Mouse (Mus musculus): Measurements from ENCODE around the gene Cmip. TPM values are rescaled to one million over a fixed set of nuclear protein-coding genes. Genes with fewer than 3 reads are reported as not detected.

Cmip gene
- polyA plus RNA-seq, 1 experiment = 23.6 TPM

DNA sequence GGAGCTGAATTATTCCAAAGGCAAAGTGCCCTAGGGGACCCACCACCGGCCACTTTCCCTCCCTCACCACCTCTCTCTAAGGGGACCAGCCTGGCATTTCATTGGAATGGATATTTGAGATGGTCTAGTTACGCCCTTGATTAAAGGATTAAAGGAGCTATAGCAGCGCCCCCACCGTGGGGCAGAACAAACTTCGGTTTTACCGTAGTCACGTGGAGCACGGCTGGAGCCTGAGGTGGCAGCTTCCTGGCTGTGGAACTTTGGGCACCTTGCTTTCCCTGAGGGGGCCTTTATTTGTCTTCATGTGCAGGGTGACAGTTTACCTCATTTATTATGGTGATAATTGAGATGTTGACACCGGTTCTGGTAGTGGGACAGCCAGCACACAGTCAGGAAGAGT, 4.8 kb downstream of the Cmip start:
- Histone ChIP-seq H3K36me3 (ENCODE audit: control insufficient read depth, insufficient read depth) (no peaks in the 10 kb centered on the region), H3K27me3 (ENCODE audit: control insufficient read depth, insufficient read depth, insufficient read length) (no peaks in the 10 kb centered on the region), H3K79me2 (ENCODE audit: control insufficient read depth, insufficient read depth) (peaks cover 95% of the 10 kb centered on the region), H3ac (ENCODE audit: control insufficient read depth, insufficient read length) (no peak overlapping the region), H3K4me3 (no peak overlapping the region), H3K4me2 (ENCODE audit: low read depth) (peak overlapping the region; percentile 6)
- TF ChIP-seq POLR2AphosphoS2 (IDR thresholded peaks at IDR 0.05; ENCODE audit: insufficient read length, low read depth) = no peak
- no peak for TF ChIP-seq TCF12 (IDR thresholded peaks at IDR 0.05; ENCODE audit: insufficient read depth, poor library complexity, severe bottlenecking)
- TF ChIP-seq USF1 (IDR thresholded peaks at IDR 0.05; ENCODE audit: low read depth) = no peak

DNA sequence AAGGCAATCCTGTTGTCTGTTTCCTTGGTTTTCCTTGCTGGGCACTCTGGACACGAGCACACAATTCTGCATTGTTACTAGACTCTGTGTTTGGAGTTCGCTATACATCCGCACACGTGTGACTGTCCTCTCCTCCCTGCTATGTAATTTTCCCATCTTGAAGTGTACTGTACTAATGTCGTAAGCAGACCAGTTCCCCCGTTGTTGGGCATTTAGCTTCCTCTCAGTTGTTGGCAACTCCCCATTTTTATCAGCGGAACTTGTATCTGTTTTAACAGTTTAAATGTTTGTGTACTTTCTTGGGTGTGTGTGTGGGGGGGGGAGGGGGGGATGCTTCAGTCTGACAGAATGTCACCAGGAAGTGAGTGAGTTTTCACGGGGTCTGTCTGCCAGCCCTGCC, 5.8 kb downstream of the Cmip start:
- Histone ChIP-seq H3ac (ENCODE audit: control insufficient read depth, insufficient read length) (no peak overlapping the region), H3K4me3 (no peak overlapping the region), H3K79me2 (ENCODE audit: control insufficient read depth, insufficient read depth) (peaks cover 95% of the 10 kb centered on the region), H3K4me2 (ENCODE audit: low read depth) (no peak overlapping the region), H3K36me3 (ENCODE audit: control insufficient read depth, insufficient read depth) (no peaks in the 10 kb centered on the region), H3K27me3 (ENCODE audit: control insufficient read depth, insufficient read depth, insufficient read length) (no peaks in the 10 kb centered on the region)
- no peak for TF ChIP-seq POLR2AphosphoS2 (IDR thresholded peaks at IDR 0.05; ENCODE audit: insufficient read length, low read depth)
- TF ChIP-seq E2F4 (IDR thresholded peaks at IDR 0.05; ENCODE audit: insufficient read depth) = no peak
- TF ChIP-seq MAX (IDR thresholded peaks at IDR 0.05; ENCODE audit: low read depth) = no peak
- no peak for TF ChIP-seq SRF (IDR thresholded peaks at IDR 0.05; ENCODE audit: control insufficient read depth, insufficient read length, low read depth)
- no peak for TF ChIP-seq CEBPB (IDR thresholded peaks at IDR 0.05; ENCODE audit: insufficient read depth, poor library complexity, severe bottlenecking)
- TF ChIP-seq MYOD1 (IDR thresholded peaks at IDR 0.05; ENCODE audit: control insufficient read depth in 1 of 3, insufficient read length in 2 of 3, low read depth in 2 of 3) = no peak
- TF ChIP-seq TCF3 (IDR thresholded peaks at IDR 0.05; ENCODE audit: insufficient read length, low read depth) = no peak
- no peak for TF ChIP-seq MYOG (IDR thresholded peaks at IDR 0.05; ENCODE audit: control insufficient read depth in 1 of 3, insufficient read depth in 1 of 3, insufficient read length in 2 of 3, low read depth in 2 of 3)
- TF ChIP-seq TCF12 (IDR thresholded peaks at IDR 0.05; ENCODE audit: insufficient read depth, poor library complexity, severe bottlenecking) = no peak
- no peak for TF ChIP-seq REST (IDR thresholded peaks at IDR 0.05; ENCODE audit: insufficient read depth, insufficient read length)
- no peak for TF ChIP-seq POLR2A (IDR thresholded peaks at IDR 0.05; ENCODE audit: insufficient read length, low read depth)
- TF ChIP-seq USF1 (IDR thresholded peaks at IDR 0.05; ENCODE audit: low read depth) = no peak

DNA sequence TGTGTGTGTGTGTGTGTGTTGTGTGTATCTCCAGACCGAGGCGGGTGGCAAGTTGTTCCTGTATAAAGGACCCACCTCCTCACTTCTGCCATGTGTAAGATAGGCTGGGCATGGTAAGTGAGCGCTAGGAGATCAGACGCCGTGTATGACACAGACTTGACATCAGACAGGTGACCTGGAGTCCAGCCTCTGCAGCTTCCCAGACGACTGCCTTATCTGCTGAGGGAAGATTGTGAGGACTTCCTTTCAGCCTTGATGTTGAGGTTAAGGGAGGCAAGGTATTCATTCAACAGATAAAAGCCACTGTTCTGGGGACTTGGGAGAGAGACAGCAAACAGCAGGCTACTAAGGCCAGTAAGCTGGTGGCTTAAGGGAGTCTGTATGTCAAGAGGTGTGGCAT, 6.6 kb downstream of the Cmip start:
- Histone ChIP-seq H3K27me3 (ENCODE audit: control insufficient read depth, insufficient read depth, insufficient read length) (no peaks in the 10 kb centered on the region), H3ac (ENCODE audit: control insufficient read depth, insufficient read length) (no peak overlapping the region), H3K4me2 (ENCODE audit: low read depth) (no peak overlapping the region), H3K36me3 (ENCODE audit: control insufficient read depth, insufficient read depth) (no peaks in the 10 kb centered on the region), H3K79me2 (ENCODE audit: control insufficient read depth, insufficient read depth) (peaks cover 94% of the 10 kb centered on the region), H3K4me3 (no peak overlapping the region)
- TF ChIP-seq POLR2AphosphoS2 (IDR thresholded peaks at IDR 0.05; ENCODE audit: insufficient read length, low read depth) (no peak), CEBPB (IDR thresholded peaks at IDR 0.05; ENCODE audit: insufficient read depth, poor library complexity, severe bottlenecking) (no peak), MYOG (IDR thresholded peaks at IDR 0.05; ENCODE audit: control insufficient read depth in 1 of 3, insufficient read depth in 1 of 3, insufficient read length in 2 of 3, low read depth in 2 of 3) (no peak), POLR2A (IDR thresholded peaks at IDR 0.05; ENCODE audit: insufficient read length, low read depth) (no peak), E2F4 (IDR thresholded peaks at IDR 0.05; ENCODE audit: insufficient read depth) (no peak), TCF12 (IDR thresholded peaks at IDR 0.05; ENCODE audit: insufficient read depth, poor library complexity, severe bottlenecking) (no peak), SRF (IDR thresholded peaks at IDR 0.05; ENCODE audit: control insufficient read depth, insufficient read length, low read depth) (no peak), MYOD1 (IDR thresholded peaks at IDR 0.05; ENCODE audit: control insufficient read depth in 1 of 3, insufficient read length in 2 of 3, low read depth in 2 of 3) (no peak), MAX (IDR thresholded peaks at IDR 0.05; ENCODE audit: low read depth) (no peak), TCF3 (IDR thresholded peaks at IDR 0.05; ENCODE audit: insufficient read length, low read depth) (no peak), REST (IDR thresholded peaks at IDR 0.05; ENCODE audit: insufficient read depth, insufficient read length) (no peak), USF1 (IDR thresholded peaks at IDR 0.05; ENCODE audit: low read depth) (no peak)

DNA sequence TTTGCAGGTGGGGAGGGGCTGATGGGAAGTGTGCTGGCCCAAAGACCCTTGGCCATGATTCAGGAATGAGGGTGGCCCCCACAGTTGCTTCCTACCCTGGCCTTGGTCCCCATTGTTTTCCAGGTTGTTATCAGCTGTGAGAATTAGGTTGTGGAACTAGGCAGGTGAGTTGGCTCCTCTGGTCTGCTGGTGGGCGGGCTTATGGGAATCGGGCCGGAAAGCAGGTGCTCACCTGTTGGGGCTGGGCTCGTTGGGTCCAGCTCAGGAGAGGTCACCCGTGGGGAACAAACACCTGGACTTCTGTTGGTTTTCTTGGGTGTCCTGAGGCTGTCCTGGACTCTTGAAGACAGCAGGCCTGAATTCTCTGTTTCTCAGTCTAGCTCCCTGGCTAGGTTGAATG, 8.2 kb downstream of the Cmip start:
- H3K4me3 ChIP-seq = no peak overlapping the region
- no peak for TF ChIP-seq MYOD1 (IDR thresholded peaks at IDR 0.05; ENCODE audit: control insufficient read depth in 1 of 3, insufficient read length in 2 of 3, low read depth in 2 of 3)
- TF ChIP-seq REST (IDR thresholded peaks at IDR 0.05; ENCODE audit: insufficient read depth, insufficient read length) = no peak
- TF ChIP-seq MAX (IDR thresholded peaks at IDR 0.05; ENCODE audit: low read depth) = no peak
- no peak for TF ChIP-seq CEBPB (IDR thresholded peaks at IDR 0.05; ENCODE audit: insufficient read depth, poor library complexity, severe bottlenecking)
- TF ChIP-seq MYOG (IDR thresholded peaks at IDR 0.05; ENCODE audit: control insufficient read depth in 1 of 3, insufficient read depth in 1 of 3, insufficient read length in 2 of 3, low read depth in 2 of 3) = no peak
- TF ChIP-seq TCF3 (IDR thresholded peaks at IDR 0.05; ENCODE audit: insufficient read length, low read depth) = no peak
- no peak for TF ChIP-seq SRF (IDR thresholded peaks at IDR 0.05; ENCODE audit: control insufficient read depth, insufficient read length, low read depth)
- no peak for TF ChIP-seq POLR2A (IDR thresholded peaks at IDR 0.05; ENCODE audit: insufficient read length, low read depth)
- TF ChIP-seq USF1 (IDR thresholded peaks at IDR 0.05; ENCODE audit: low read depth) = no peak
- TF ChIP-seq TCF12 (IDR thresholded peaks at IDR 0.05; ENCODE audit: insufficient read depth, poor library complexity, severe bottlenecking) = no peak
- no peak for TF ChIP-seq E2F4 (IDR thresholded peaks at IDR 0.05; ENCODE audit: insufficient read depth)
- no peak for TF ChIP-seq POLR2AphosphoS2 (IDR thresholded peaks at IDR 0.05; ENCODE audit: insufficient read length, low read depth)
- no peaks in the 10 kb centered on the region for H3K27me3 ChIP-seq (ENCODE audit: control insufficient read depth, insufficient read depth, insufficient read length)
- H3ac ChIP-seq (ENCODE audit: control insufficient read depth, insufficient read length) = no peak overlapping the region
- no peaks in the 10 kb centered on the region for H3K36me3 ChIP-seq (ENCODE audit: control insufficient read depth, insufficient read depth)
- peaks cover 94% of the 10 kb centered on the region for H3K79me2 ChIP-seq (ENCODE audit: control insufficient read depth, insufficient read depth)
- no peak overlapping the region for H3K4me2 ChIP-seq (ENCODE audit: low read depth)
